ENCODE assay signal across 17 mouse cellular contexts in the genomic region with DNA sequence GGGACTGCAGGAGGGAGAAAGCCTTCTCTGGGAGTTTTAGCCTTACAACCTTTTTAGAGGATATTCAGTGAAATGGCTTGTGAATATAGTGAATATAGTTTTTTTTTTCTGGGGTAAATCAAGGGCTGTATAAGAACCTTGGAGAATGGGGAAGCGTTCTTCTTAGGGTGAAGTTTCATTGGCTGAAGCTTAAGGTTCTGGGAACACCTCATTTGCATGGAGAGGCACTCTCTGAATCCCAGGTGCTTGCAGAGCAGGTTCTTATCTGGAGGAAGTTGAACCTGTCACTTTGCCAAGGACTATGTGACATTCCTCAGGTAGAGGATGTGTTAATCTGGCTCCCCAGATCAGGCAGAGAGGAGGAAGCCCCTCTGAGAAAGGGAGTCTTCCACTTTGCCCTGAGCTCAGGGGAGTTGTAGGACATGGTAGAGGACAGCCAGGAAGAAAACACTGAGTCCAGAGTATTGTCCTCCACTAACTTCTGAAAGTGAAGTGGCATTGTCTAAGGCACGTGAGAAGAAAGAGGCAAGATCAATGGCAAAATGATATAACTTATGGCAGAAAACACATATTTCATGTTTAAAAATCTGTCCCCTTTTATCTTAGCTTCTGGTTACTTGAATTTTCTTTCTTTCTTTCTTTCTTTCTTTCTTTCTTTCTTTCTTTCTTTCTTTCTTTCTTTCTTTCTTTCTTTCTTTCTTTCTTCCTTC.
"Had no signal": no experiment of that assay in that cellular context is flagged by ENCODE, and none has a peak within 500 bp of the region (broad histone marks: within the 10 kb centered on the region; RNA-seq: fewer than 3 reads in every experiment).

No protein-coding gene starts in this region.

- DNase-seq: lung, adult 2 months; lung, postnatal 14 days; lung, postnatal 36 days; right cerebral cortex, postnatal 14 days; spleen, adult 18-20 months; thymus, adult 2 months; thymus, postnatal 25 days; thymus, postnatal 4 days had no signal

- H3K4me3 ChIP-seq: lung, embryonic 15.5 days; megakaryocyte, embryonic 14.5 days; midbrain, embryonic 13.5 days; midbrain, embryonic 15.5 days; neural tube, embryonic 12.5 days; stomach, embryonic 15.5 days had no signal

- H3K4me1 ChIP-seq: midbrain, embryonic 13.5 days; midbrain, embryonic 15.5 days; neural tube, embryonic 12.5 days had no signal

- H3K27ac ChIP-seq: liver, embryonic 14.5 days; lung, embryonic 15.5 days; macrophage; midbrain, embryonic 13.5 days; midbrain, embryonic 15.5 days; neural tube, embryonic 12.5 days; stomach, embryonic 15.5 days; stomach, postnatal 0 days had no signal

- H3K36me3 ChIP-seq: lung, embryonic 15.5 days; midbrain, embryonic 13.5 days; midbrain, embryonic 15.5 days; neural tube, embryonic 12.5 days; stomach, embryonic 15.5 days had no signal

- H3K9ac ChIP-seq: liver, embryonic 14.5 days; lung, embryonic 15.5 days; midbrain, embryonic 13.5 days; midbrain, embryonic 15.5 days; neural tube, embryonic 12.5 days; stomach, embryonic 15.5 days had no signal

- H3K9me3 ChIP-seq: lung, embryonic 15.5 days; megakaryocyte, embryonic 14.5 days; midbrain, embryonic 13.5 days; midbrain, embryonic 15.5 days; neural tube, embryonic 12.5 days; stomach, embryonic 15.5 days had no signal

- H3K27me3 ChIP-seq: lung, embryonic 15.5 days; megakaryocyte, embryonic 14.5 days; midbrain, embryonic 13.5 days; midbrain, embryonic 15.5 days; neural tube, embryonic 12.5 days; stomach, embryonic 15.5 days had no signal
